26 mouse cellular contexts compared by ENCODE assay signal in the genomic region with DNA sequence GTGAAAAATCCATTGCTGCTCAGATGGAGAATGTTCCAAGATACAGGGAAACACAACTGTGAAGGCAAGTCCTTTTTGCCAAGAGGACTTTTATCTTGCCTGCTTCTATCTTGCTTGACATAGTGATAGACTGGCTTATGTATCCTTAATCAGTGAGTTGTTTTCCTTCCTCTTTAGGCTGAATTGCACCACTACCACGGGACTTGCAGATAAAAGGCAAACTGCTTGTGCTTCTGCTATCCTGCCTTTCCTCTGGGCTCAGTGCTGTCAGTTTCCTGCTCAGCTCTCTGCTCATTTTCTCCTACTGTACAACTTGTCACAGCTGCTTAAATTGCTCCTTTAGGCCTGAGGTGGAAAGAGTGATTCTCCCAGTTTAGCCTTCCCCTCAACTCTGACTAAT. TPM values are rescaled to one million over a fixed set of nuclear protein-coding genes. Genes with fewer than 3 reads are reported as not detected.
A peak's percentile ranks its signal among the peaks of the same experiment; 100 is the strongest.
DNase-seq lines count a peak whose midpoint lies in the region; ATAC-seq lines count a peak whose summit lies in the region.
"Had no signal": no experiment of that assay in that cellular context is flagged by ENCODE, and none has a peak within 500 bp of the region (broad histone marks: within the 10 kb centered on the region; RNA-seq: fewer than 3 reads in every experiment).

No protein-coding gene starts in this region.

- peak; percentile 67 for ATAC-seq in heart, embryonic 11.5 days (replicated peaks; ENCODE audit: insufficient number of reproducible peaks, low FRiP score, low TSS enrichment)
- ATAC-seq in heart, embryonic 15.5 days (replicated peaks; ENCODE audit: insufficient number of reproducible peaks, insufficient read depth, low FRiP score, low read depth) = peak; percentile 66
- ATAC-seq: forebrain, embryonic 15.5 days; intestine, embryonic 15.5 days had no signal

- H3K27me3 ChIP-seq in heart, embryonic 11.5 days (ENCODE audit: control insufficient read depth, insufficient read depth, low read length) = no peaks in the 10 kb centered on the region
- no peaks in the 10 kb centered on the region for H3K27me3 ChIP-seq in heart, embryonic 15.5 days
- H3K27me3 ChIP-seq: embryonic facial prominence, embryonic 12.5 days; forebrain, embryonic 15.5 days; intestine, embryonic 15.5 days had no signal

- H3K4me2 ChIP-seq in heart, embryonic 11.5 days = no peak overlapping the region
- H3K4me2 ChIP-seq in heart, embryonic 15.5 days = no peak overlapping the region
- H3K4me2 ChIP-seq: embryonic facial prominence, embryonic 12.5 days; forebrain, embryonic 15.5 days; hindbrain, embryonic 14.5 days; intestine, embryonic 15.5 days had no signal

- H3K4me3 ChIP-seq in heart, embryonic 11.5 days (ENCODE audit: low read depth, low read length) = no peak overlapping the region
- no peak overlapping the region for H3K4me3 ChIP-seq in heart, embryonic 15.5 days
- H3K4me3 ChIP-seq: embryonic facial prominence, embryonic 12.5 days; forebrain, embryonic 15.5 days; hindbrain, embryonic 10.5 days; intestine, embryonic 15.5 days had no signal

- DNase-seq in heart, adult 9 months (ENCODE audit: low spot score in 2 of 2) = no peak
- DNase-seq in heart, postnatal 36 days = no peak
- peak; percentile 50 for DNase-seq in 416B (ENCODE audit: low read depth)
- peak; percentile 2 for DNase-seq in brain, adult 2 months (ENCODE audit: low read depth, low spot score)
- no peak for DNase-seq in kidney, adult 9 months
- DNase-seq in ovary, postnatal 36 days (ENCODE audit: low spot score) = no peak
- DNase-seq: adrenal gland, adult 8-10 months; adrenal gland, postnatal 36 days; cerebellum, adult 11 months; cerebellum, adult 8-10 months; cerebellum, postnatal 14 days; gastrocnemius, postnatal 36 days; heart, adult 18-20 months; kidney, adult 2 months had no signal

- H3K27ac ChIP-seq in heart, embryonic 11.5 days (ENCODE audit: low read depth, low read length) = 0 out of 2 replicates have a peak overlapping the region, but pooled peaks have one; percentile 37
- no peak overlapping the region for H3K27ac ChIP-seq in heart, embryonic 15.5 days
- H3K27ac ChIP-seq: embryonic facial prominence, embryonic 12.5 days; forebrain, embryonic 15.5 days; hindbrain, embryonic 10.5 days; hindbrain, embryonic 14.5 days; intestine, embryonic 15.5 days had no signal

- H3K4me1 ChIP-seq in heart, embryonic 11.5 days (ENCODE audit: control insufficient read depth, insufficient read depth, low read length) = no peaks in the 10 kb centered on the region
- no peaks in the 10 kb centered on the region for H3K4me1 ChIP-seq in heart, embryonic 15.5 days (replicated peaks)
- H3K4me1 ChIP-seq: embryonic facial prominence, embryonic 12.5 days; forebrain, embryonic 15.5 days; hindbrain, embryonic 10.5 days; intestine, embryonic 15.5 days had no signal

- no peak overlapping the region for H3K9ac ChIP-seq in heart, embryonic 11.5 days (ENCODE audit: low read depth, low read length)
- no peak overlapping the region for H3K9ac ChIP-seq in heart, embryonic 15.5 days
- H3K9ac ChIP-seq: embryonic facial prominence, embryonic 12.5 days; forebrain, embryonic 15.5 days; hindbrain, embryonic 14.5 days; intestine, embryonic 15.5 days had no signal

- intact Hi-C loops in heart, postnatal 36 days (cut with DNase I) = no loop called here

- H3K36me3 ChIP-seq in heart, embryonic 11.5 days (ENCODE audit: control insufficient read depth, insufficient read depth, low read length) = no peaks in the 10 kb centered on the region
- no peaks in the 10 kb centered on the region for H3K36me3 ChIP-seq in heart, embryonic 15.5 days
- H3K36me3 ChIP-seq: embryonic facial prominence, embryonic 12.5 days; forebrain, embryonic 15.5 days; hindbrain, embryonic 10.5 days; intestine, embryonic 15.5 days had no signal

- WGBS in heart, embryonic 11.5 days (ENCODE audit: insufficient replicate concordance) = 15% methylated on average over 1 of the region's 1 CpGs
- WGBS in heart, embryonic 15.5 days = 4% methylated on average over 1 of the region's 1 CpGs

- H3K9me3 ChIP-seq in heart, embryonic 11.5 days (replicated peaks; ENCODE audit: control insufficient read depth, low read length) = no peaks in the 10 kb centered on the region
- no peaks in the 10 kb centered on the region for H3K9me3 ChIP-seq in heart, embryonic 15.5 days (replicated peaks)
- H3K9me3 ChIP-seq: embryonic facial prominence, embryonic 12.5 days; forebrain, embryonic 15.5 days; hindbrain, embryonic 10.5 days; intestine, embryonic 15.5 days had no signal

RNA-seq across cellular contexts. Expression of gene Mrgprx1, which starts 16.6 kb away (rescaled TPM):
- polyA plus RNA-seq in heart, embryonic 11.5 days (2014; fragmentation: Nextera tagmentation; extraction: Ambion mirVana) = not detected in 2 replicates
- not detected in 2 replicates for polyA plus RNA-seq in heart, embryonic 15.5 days (2015; fragmentation: Nextera tagmentation; extraction: Ambion mirVana)
- total RNA-seq in heart, postnatal 36 days (2021) = not detected
- total RNA-seq: adrenal gland, adult 8-10 months; adrenal gland, postnatal 36 days; gastrocnemius, adult 8-10 months; gastrocnemius, postnatal 36 days; heart, adult 18-20 months had no signal
- polyA plus RNA-seq: brain, embryonic 14.5 days; C2C12; cortical plate, adult 2 months; embryonic facial prominence, embryonic 12.5 days; forebrain, embryonic 11.5 days; forebrain, embryonic 15.5 days; hindbrain, embryonic 10.5 days; hindbrain, embryonic 14.5 days; intestine, embryonic 15.5 days; kidney, adult 2 months had no signal

Comparison
In these comparisons a context has a peak if more than half of its experiments do, and no peak if none do; other contexts are left out.
1. DNase-seq: peak in 416B (single experiment) and brain, adult 2 months (single experiment); none in heart, adult 9 months (0 of 2), heart, postnatal 36 days (0 of 2), kidney, adult 9 months (single experiment) and ovary, postnatal 36 days (single experiment).